Mouse (Mus musculus) myocyte (in vitro differentiated cells): ENCODE measurements at regions not wholly inside any gene's neighbourhood (a gene's known extent, or its start where the extent isn't known, plus 50 kb on each side); places are given as distances from the start of the nearest gene placed in this dataset.

Source experiments
- CEBPB ChIP-seq: IDR thresholded peaks from 2 replicates; pipeline ENCODE4 v1.6.1; 2011; ENCODE audit warnings: mild to moderate bottlenecking, moderate library complexity; ENCODE audit not compliant: poor library complexity, insufficient read depth, severe bottlenecking
- E2F4 ChIP-seq: IDR thresholded peaks from one replicate; pipeline ENCODE4 v1.6.1; 2011; ENCODE audit warnings: mild to moderate bottlenecking, control low read depth, moderate library complexity; ENCODE audit not compliant: insufficient read depth
- MAX ChIP-seq: IDR thresholded peaks from one replicate; pipeline ENCODE4 v1.6.1; 2011; ENCODE audit warnings: low read depth, mild to moderate bottlenecking, control low read depth
- MYOD1 ChIP-seq, 3 experiments: IDR thresholded peaks; one replicate each; pipeline ENCODE4 v1.6.1; 2011; ENCODE audit warnings: control low read depth in 2 of 3, low read depth in 2 of 3, mild to moderate bottlenecking in 2 of 3, moderate library complexity in 1 of 3; ENCODE audit not compliant: insufficient read length in 2 of 3, control insufficient read depth in 1 of 3
- MYOG ChIP-seq, 3 experiments: IDR thresholded peaks; one replicate each; pipeline ENCODE4 v1.6.1; 2011; ENCODE audit warnings: control low read depth in 2 of 3, low read depth in 2 of 3, mild to moderate bottlenecking in 2 of 3; ENCODE audit not compliant: insufficient read length in 2 of 3, control insufficient read depth in 1 of 3, insufficient read depth in 1 of 3
- POLR2A ChIP-seq: IDR thresholded peaks from one replicate; pipeline ENCODE4 v1.6.1; 2011; ENCODE audit warnings: low read depth, mild to moderate bottlenecking, control low read depth, moderate library complexity; ENCODE audit not compliant: insufficient read length
- POLR2AphosphoS2 ChIP-seq: IDR thresholded peaks from one replicate; pipeline ENCODE4 v1.6.1; 2011; ENCODE audit warnings: low read depth, control low read depth; ENCODE audit not compliant: insufficient read length
- SRF ChIP-seq: IDR thresholded peaks from one replicate; pipeline ENCODE4 v1.6.1; 2011; ENCODE audit warnings: low read depth; ENCODE audit not compliant: control insufficient read depth, insufficient read length
- TCF12 ChIP-seq: IDR thresholded peaks from one replicate; pipeline ENCODE4 v1.6.1; 2011; ENCODE audit warnings: mild to moderate bottlenecking, control low read depth; ENCODE audit not compliant: poor library complexity, insufficient read depth, severe bottlenecking
- TCF3 ChIP-seq: IDR thresholded peaks from one replicate; pipeline ENCODE4 v1.6.1; 2011; ENCODE audit warnings: low read depth, control low read depth; ENCODE audit not compliant: insufficient read length
- USF1 ChIP-seq: IDR thresholded peaks from one replicate; pipeline ENCODE4 v1.6.1; 2011; ENCODE audit warnings: low read depth, mild to moderate bottlenecking, control low read depth, moderate library complexity

GRCm38 (mm10) chr2:146787132-146787810 lies 68.4 kb upstream of the Kiz start:
- no peak for TF ChIP-seq POLR2A
- no peak for TF ChIP-seq POLR2AphosphoS2
- no peak for TF ChIP-seq SRF
- TF ChIP-seq CEBPB = no peak
- TF ChIP-seq TCF3 = no peak
- no peak for TF ChIP-seq MAX
- no peak for TF ChIP-seq E2F4
- no peak for TF ChIP-seq MYOD1 (IDR thresholded peaks at IDR 0.05; ENCODE audit: control insufficient read depth in 1 of 3, insufficient read length in 2 of 3, low read depth in 2 of 3)
- no peak for TF ChIP-seq TCF12
- no peak for TF ChIP-seq USF1
- no peak for TF ChIP-seq MYOG (IDR thresholded peaks at IDR 0.05; ENCODE audit: control insufficient read depth in 1 of 3, insufficient read depth in 1 of 3, insufficient read length in 2 of 3, low read depth in 2 of 3)
